Comparison of ENCODE assay signal across 14 mouse cellular contexts in genomic region chr3:80541382-80541781, GRCm38 (mm10).
DNase-seq lines count a peak whose midpoint lies in the region; ATAC-seq lines count a peak whose summit lies in the region.
"Had no signal": no experiment of that assay in that cellular context is flagged by ENCODE, and none has a peak within 500 bp of the region (broad histone marks: within the 10 kb centered on the region; RNA-seq: fewer than 3 reads in every experiment).

No protein-coding gene starts in this region.

- 0 out of 2 replicates have a peak, but pooled peaks have one; percentile 34 for ATAC-seq in midbrain, embryonic 12.5 days (ENCODE audit: low FRiP score, low read depth)
- ATAC-seq in midbrain, embryonic 11.5 days (ENCODE audit: low FRiP score), result no peak
- ATAC-seq in megakaryocyte progenitor cell, adult 5-6 weeks (replicated peaks; ENCODE audit: poor library complexity), result no peak

- DNase-seq in midbrain, embryonic 11.5 days (ENCODE audit: low spot score, missing footprints), result no peak
- DNase-seq in frontal cortex, postnatal 14 days (ENCODE audit: low spot score in 2 of 2), result peak; percentile 24 to 37
- peak; percentile 37 to 87 for DNase-seq in layer of hippocampus, postnatal 14 days (ENCODE audit: low spot score in 2 of 2)
- peak; percentile 11 for DNase-seq in right cerebral cortex, postnatal 14 days
- no peak for DNase-seq in urinary bladder, postnatal 4 days (ENCODE audit: low spot score in 2 of 2)
- DNase-seq in MN1 (ENCODE audit: low spot score), result no peak
- DNase-seq: adrenal gland, postnatal 25 days; heart, adult 11 months; heart, postnatal 10 days; lung, adult 2 months had no signal

- no peaks in the 10 kb centered on the region for H3K27me3 ChIP-seq in midbrain, embryonic 12.5 days
- H3K27me3 ChIP-seq in midbrain, embryonic 11.5 days (ENCODE audit: control insufficient read depth, insufficient read depth, low read length), result no peaks in the 10 kb centered on the region
- H3K27me3 ChIP-seq: embryonic facial prominence, embryonic 13.5 days; limb, embryonic 13.5 days had no signal

- no peak overlapping the region for H3K27ac ChIP-seq in midbrain, embryonic 12.5 days (replicated peaks)
- H3K27ac ChIP-seq in midbrain, embryonic 11.5 days (ENCODE audit: low read depth, low read length), result no peak overlapping the region
- H3K27ac ChIP-seq: embryonic facial prominence, embryonic 13.5 days; limb, embryonic 13.5 days had no signal

- H3K4me1 ChIP-seq in midbrain, embryonic 12.5 days, result no peaks in the 10 kb centered on the region
- no peaks in the 10 kb centered on the region for H3K4me1 ChIP-seq in midbrain, embryonic 11.5 days (ENCODE audit: control insufficient read depth, insufficient read depth, low read length)
- H3K4me1 ChIP-seq: embryonic facial prominence, embryonic 13.5 days; limb, embryonic 13.5 days had no signal

- no peak overlapping the region for H3K9ac ChIP-seq in midbrain, embryonic 12.5 days (replicated peaks)
- H3K9ac ChIP-seq in midbrain, embryonic 11.5 days (ENCODE audit: low read length), result no peak overlapping the region
- H3K9ac ChIP-seq: embryonic facial prominence, embryonic 13.5 days; limb, embryonic 13.5 days had no signal

- no peaks in the 10 kb centered on the region for H3K36me3 ChIP-seq in midbrain, embryonic 12.5 days
- no peaks in the 10 kb centered on the region for H3K36me3 ChIP-seq in midbrain, embryonic 11.5 days (ENCODE audit: control insufficient read depth, insufficient read depth, low read length)
- H3K36me3 ChIP-seq: embryonic facial prominence, embryonic 13.5 days; limb, embryonic 13.5 days had no signal

- no peak overlapping the region for H3K4me3 ChIP-seq in midbrain, embryonic 12.5 days
- no peak overlapping the region for H3K4me3 ChIP-seq in midbrain, embryonic 11.5 days (ENCODE audit: low read depth, low read length)
- H3K4me3 ChIP-seq: embryonic facial prominence, embryonic 13.5 days; limb, embryonic 13.5 days had no signal

- H3K4me2 ChIP-seq in midbrain, embryonic 12.5 days (replicated peaks), result no peak overlapping the region
- H3K4me2 ChIP-seq in midbrain, embryonic 11.5 days, result no peak overlapping the region
- H3K4me2 ChIP-seq: embryonic facial prominence, embryonic 13.5 days; limb, embryonic 13.5 days had no signal

- H3K9me3 ChIP-seq in midbrain, embryonic 12.5 days, result no peaks in the 10 kb centered on the region
- H3K9me3 ChIP-seq in midbrain, embryonic 11.5 days (ENCODE audit: control insufficient read depth, low read length), result no peaks in the 10 kb centered on the region
- H3K9me3 ChIP-seq: embryonic facial prominence, embryonic 13.5 days; limb, embryonic 13.5 days had no signal

Comparison
In these comparisons a context has a peak if more than half of its experiments do, and no peak if none do; other contexts are left out.
1. DNase-seq: peak in frontal cortex, postnatal 14 days (2 of 2), layer of hippocampus, postnatal 14 days (2 of 2) and right cerebral cortex, postnatal 14 days (single experiment); none in midbrain, embryonic 11.5 days (single experiment), urinary bladder, postnatal 4 days (0 of 2) and MN1 (single experiment).